Mouse (Mus musculus) midbrain, embryonic 15.5 days (tissue): ENCODE results near the gene Akain1. TPM values are rescaled to one million over a fixed set of nuclear protein-coding genes. Genes with fewer than 3 reads are reported as not detected.

ENCODE experiments used
- ATAC-seq: fragments of 200-750 bp; cut with Nextera tagmentation; replicated peaks from 2 replicates; pipeline ENCODE4 v1.8.0; 2017; ENCODE audit warnings: moderate TSS enrichment
- H3K27ac ChIP-seq: fragments of 300-500 bp; sonication (generic); 2 replicates; pipeline ENCODE4 v1.5.1; 2015; ENCODE audit warnings: mild to moderate bottlenecking, inconsistent platforms
- H3K27me3 ChIP-seq: fragments of 300-500 bp; sonication (generic); replicated peaks from 2 replicates; pipeline ENCODE4 v1.6.1; 2015; ENCODE audit warnings: inconsistent platforms
- H3K36me3 ChIP-seq: fragments of 300-500 bp; sonication (generic); replicated peaks from 2 replicates; pipeline ENCODE4 v1.6.1; 2015; ENCODE audit warnings: inconsistent platforms
- H3K4me1 ChIP-seq: fragments of 300-500 bp; sonication (generic); 2 replicates; pipeline ENCODE4 v1.6.1; 2015; ENCODE audit warnings: inconsistent platforms
- H3K4me2 ChIP-seq: fragments of 300-500 bp; sonication (generic); 2 replicates; pipeline ENCODE4 v1.6.1; 2015; ENCODE audit warnings: inconsistent platforms, mild to moderate bottlenecking, moderate library complexity
- H3K4me3 ChIP-seq: fragments of 300-500 bp; sonication (generic); 2 replicates; pipeline ENCODE4 v1.5.1; 2015; ENCODE audit warnings: mild to moderate bottlenecking, inconsistent platforms
- H3K9ac ChIP-seq: fragments of 300-500 bp; sonication (generic); 2 replicates; pipeline ENCODE4 v1.6.1; 2015; ENCODE audit warnings: mild to moderate bottlenecking, inconsistent platforms
- H3K9me3 ChIP-seq: fragments of 300-500 bp; sonication (generic); 2 replicates; pipeline ENCODE4 v1.6.1; 2016; ENCODE audit warnings: inconsistent platforms
- WGBS: fragments of 180-500 bp; shearing (Covaris S2); methylation state at CpG from one replicate; pipeline ENCODE4 v1.1.7; 2015; ENCODE audit warnings: mixed read lengths; 5-methylcytosine and 5-hydroxymethylcytosine counted together
- polyA plus RNA-seq: library from polyadenylated mRNA; unstranded; fragments of >200 nt; fragmentation: Nextera tagmentation; extraction: Ambion mirVana; gene quantifications from 2 replicates; pipeline ENCODE4 v1.2.1, GENCODE M21; 2015

Gene Akain1
- polyA plus RNA-seq, 1 experiment from 2014 or later: 0.56 TPM

DNA sequence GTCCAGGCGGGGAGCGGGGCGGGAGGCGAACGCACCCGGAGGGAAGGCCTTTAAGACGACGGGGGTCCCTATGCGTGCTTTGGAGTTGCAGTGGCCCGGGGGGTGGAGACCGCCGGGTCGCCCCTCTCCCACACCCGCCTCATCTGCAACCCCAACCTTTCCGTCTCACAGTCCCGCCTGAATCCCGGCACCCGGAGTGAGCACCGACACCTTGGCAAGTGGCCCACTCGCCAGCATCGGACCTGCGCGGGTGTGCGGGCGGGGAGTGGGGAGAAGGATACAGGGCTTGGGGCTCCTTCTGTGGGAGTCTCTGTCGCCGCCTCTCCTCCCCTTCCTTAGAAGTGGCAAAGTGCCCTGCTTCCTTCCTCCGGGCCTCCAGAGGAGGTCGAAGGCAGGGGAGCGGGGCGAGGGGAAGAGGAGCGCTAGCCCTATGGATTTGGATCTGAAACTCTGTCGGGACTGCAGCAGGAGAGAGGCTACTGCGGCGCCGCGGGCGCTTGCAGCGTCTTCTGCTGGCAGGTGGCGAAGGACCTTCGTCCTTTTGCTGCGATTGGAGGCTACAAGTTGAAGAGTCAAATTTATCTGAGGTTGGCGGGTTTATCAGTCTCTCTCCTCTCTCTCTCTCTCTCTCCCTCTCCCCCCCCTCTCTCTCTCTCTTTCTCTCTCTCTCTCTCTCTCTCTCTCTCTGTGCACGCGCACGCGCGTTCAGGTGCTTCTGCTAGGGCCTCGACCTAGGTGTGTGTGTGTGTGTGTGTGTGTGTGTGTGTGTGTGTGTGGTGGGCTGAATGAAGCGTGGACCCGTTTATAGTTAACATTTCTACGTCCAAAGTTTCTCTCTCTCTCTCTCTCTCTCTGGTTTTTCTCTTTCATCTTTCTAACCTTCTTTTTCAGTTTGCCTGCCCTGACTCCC lies 700 bp downstream of the Akain1 start:
- peak; percentile 67 for ATAC-seq
- H3K9ac ChIP-seq: peak overlapping the region; percentile 53
- no peaks in the 10 kb centered on the region for H3K9me3 ChIP-seq
- H3K4me1 ChIP-seq: peaks cover 16% of the 10 kb centered on the region
- peak overlapping the region; percentile 99 for H3K4me2 ChIP-seq
- H3K27me3 ChIP-seq: peaks cover 51% of the 10 kb centered on the region
- no peaks in the 10 kb centered on the region for H3K36me3 ChIP-seq
- peak overlapping the region; percentile 57 for H3K4me3 ChIP-seq
- no peak overlapping the region for H3K27ac ChIP-seq
- 0% methylated on average over 51 of the region's 52 CpGs for WGBS

DNA sequence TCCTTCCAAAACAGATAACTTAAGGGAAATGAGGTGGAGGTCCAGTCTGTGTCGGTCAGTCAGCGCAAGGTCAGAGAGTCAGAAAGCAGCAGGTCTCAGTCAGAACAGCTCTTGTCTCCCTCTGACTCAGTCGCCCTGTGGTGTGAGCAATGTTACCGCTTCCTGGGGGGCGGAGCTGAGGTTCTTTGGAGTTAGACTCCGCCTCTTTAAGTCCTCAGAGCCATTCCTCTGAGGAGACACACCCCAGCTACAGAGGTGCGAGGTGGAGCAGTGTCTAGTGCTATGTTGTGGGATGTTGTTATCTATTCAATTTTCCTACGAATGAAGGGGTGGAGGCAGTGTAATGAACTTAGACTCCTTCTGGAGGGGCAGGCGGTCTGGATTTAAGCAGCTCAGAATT lies 1.9 kb downstream of the Akain1 start:
- 13% methylated on average over 9 of the region's 9 CpGs for WGBS
- ATAC-seq: no peak
- Histone ChIP-seq H3K9me3 (no peaks in the 10 kb centered on the region), H3K27me3 (peaks cover 51% of the 10 kb centered on the region), H3K4me1 (peaks cover 16% of the 10 kb centered on the region), H3K9ac (no peak overlapping the region), H3K36me3 (no peaks in the 10 kb centered on the region), H3K27ac (no peak overlapping the region), H3K4me3 (no peak overlapping the region), H3K4me2 (no peak overlapping the region)

DNA sequence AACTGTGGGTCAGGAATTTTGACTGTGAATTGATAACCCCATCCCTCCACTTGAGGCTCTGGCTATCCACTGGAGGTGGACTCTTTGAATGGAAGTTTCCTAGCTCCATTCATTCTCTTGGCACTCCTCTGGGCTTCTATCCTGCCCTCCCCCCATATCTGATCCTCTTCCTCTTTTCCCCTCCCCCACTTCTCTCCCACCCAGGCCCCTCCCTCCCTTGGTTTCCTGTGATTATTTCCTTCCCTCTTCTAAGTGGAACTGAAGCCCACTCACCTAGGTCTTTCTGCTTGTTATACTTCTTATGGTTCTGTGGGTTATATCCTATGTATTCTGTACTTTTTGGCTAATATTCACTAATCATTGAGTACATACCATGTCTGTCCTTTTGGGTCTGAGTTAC lies 9.6 kb downstream of the Akain1 start:
- Histone ChIP-seq H3K9ac (no peak overlapping the region), H3K4me3 (no peak overlapping the region), H3K27me3 (0 out of 2 replicates have a peak, but pooled peaks cover 2% of the 10 kb centered on the region), H3K4me1 (no peaks in the 10 kb centered on the region), H3K27ac (no peak overlapping the region), H3K4me2 (no peak overlapping the region), H3K36me3 (no peaks in the 10 kb centered on the region), H3K9me3 (no peaks in the 10 kb centered on the region)
- ATAC-seq: no peak

DNA sequence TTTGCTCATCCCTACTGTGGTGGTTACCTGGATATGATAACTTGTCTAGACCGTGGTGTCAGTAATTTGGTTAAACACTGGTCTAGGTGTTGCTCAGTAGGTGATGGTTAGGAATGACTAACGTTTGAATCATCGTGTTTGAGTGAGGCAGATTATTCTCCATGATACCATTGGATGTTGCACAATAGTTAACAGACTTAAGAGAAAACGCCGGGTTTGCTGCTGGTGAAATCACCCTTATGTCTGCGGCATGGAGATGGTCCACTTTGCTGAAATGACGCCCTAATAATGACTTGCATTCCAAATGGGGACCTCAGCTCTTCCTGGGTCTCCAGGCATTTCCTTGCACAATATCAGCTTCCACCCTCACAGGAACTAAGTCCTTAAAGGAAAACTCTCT lies 22.6 kb downstream of the Akain1 start:
- Histone ChIP-seq H3K27ac (no peak overlapping the region), H3K27me3 (no peaks in the 10 kb centered on the region), H3K4me3 (no peak overlapping the region), H3K36me3 (no peaks in the 10 kb centered on the region), H3K4me1 (no peaks in the 10 kb centered on the region), H3K4me2 (no peak overlapping the region), H3K9me3 (no peaks in the 10 kb centered on the region), H3K9ac (no peak overlapping the region)
- WGBS: 92% methylated on average over 7 of the region's 7 CpGs
- ATAC-seq: no peak

DNA sequence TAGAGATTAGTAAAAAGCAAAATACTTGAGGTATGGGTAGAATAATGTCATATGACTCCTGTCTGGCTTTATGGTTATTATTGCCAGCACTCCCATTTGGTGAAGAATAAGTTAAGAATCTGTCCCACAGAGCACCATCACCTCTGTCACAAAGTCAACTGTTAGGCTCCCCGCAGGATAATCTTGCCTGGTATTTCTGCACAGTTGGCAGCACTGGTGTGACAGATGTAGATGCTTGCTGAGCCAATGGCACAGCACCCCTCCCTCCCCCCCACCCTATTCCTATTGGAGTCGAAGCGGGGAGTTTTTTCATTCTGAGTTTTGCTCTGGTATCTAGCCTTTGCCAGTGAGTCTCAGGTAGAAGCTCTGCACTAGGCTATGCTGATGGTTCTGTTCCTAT lies 23.9 kb downstream of the Akain1 start:
- no peak for ATAC-seq
- H3K27ac ChIP-seq: no peak overlapping the region
- no peaks in the 10 kb centered on the region for H3K9me3 ChIP-seq

DNA sequence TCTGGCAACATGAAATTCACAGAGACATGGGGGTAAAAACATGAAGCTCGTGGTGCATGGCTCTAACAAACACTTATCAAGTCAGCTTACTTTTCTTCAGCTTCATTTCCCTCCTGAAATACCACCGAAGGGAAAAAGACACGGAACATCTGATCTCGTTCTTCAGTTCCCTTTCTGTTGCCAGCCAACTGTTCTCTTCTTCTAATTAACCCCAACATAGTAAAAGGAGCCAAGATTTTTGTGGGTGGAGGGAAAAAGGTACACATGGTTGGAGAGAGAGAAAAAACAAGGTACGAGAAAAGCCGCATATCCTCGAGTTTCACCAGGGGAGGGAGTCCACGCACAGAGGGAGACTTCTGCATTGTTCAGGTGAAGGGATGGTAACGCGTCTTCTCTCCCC lies 32.0 kb downstream of the Akain1 start:
- Histone ChIP-seq H3K9me3 (no peaks in the 10 kb centered on the region), H3K4me3 (no peak overlapping the region), H3K27ac (no peak overlapping the region), H3K4me1 (no peaks in the 10 kb centered on the region; the same call in 1 of the 2 replicates), H3K9ac (no peak overlapping the region), H3K36me3 (no peaks in the 10 kb centered on the region), H3K27me3 (no peaks in the 10 kb centered on the region), H3K4me2 (no peak overlapping the region)
- ATAC-seq: no peak
- WGBS: 50% methylated on average over 10 of the region's 10 CpGs

More for the DNA sequence above, 23.9 kb downstream of the Akain1 start:
- WGBS: 57% methylated on average over 3 of the region's 3 CpGs
- no peak overlapping the region for H3K4me3 ChIP-seq
- no peak overlapping the region for H3K9ac ChIP-seq
- H3K4me2 ChIP-seq: no peak overlapping the region
- no peaks in the 10 kb centered on the region for H3K4me1 ChIP-seq
- no peaks in the 10 kb centered on the region for H3K36me3 ChIP-seq
- no peaks in the 10 kb centered on the region for H3K27me3 ChIP-seq

DNA sequence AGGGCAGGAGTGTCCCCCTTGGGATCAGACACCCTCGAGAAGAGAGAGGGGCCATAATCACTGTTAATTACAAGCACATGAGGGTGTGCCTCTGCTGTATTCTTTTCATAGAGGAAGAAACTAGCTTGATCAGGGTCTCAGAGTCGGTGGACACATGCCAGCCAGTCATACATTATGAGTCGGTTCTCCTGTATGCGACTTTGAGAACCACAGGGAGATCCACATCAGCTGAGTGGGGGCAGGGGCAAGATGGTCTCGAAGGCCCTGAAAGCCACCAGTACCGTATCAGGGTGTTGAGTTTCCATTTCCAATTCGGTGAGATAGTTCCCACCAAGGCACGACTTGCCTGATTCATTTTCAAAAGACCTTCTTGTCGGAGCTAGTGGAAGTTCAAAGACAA lies 33.3 kb downstream of the Akain1 start:
- ATAC-seq: no peak
- WGBS: 79% methylated on average over 9 of the region's 9 CpGs
- H3K9ac ChIP-seq: no peak overlapping the region

DNA sequence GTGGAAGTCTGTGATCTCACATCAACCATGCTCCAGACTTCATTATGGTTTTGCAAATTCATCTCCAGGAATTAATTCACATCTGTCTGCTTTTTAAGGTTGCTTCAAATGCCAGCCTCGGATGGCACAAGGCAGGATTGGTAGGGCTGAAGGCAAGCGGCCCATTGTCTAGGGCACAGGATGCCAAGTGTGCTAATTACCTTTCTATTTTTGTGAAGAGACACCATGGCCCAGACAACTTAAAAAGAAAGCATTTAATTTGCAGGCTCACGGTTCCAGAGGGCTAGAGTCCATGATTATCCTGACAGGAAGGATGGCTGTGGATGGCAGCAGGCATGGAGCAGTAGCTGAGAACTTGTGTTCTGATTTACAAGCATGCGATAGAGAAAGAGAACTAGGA lies 35.0 kb downstream of the Akain1 start:
- H3K4me1 ChIP-seq: no peaks in the 10 kb centered on the region; the same call in 1 of the 2 replicates
- H3K9me3 ChIP-seq: no peaks in the 10 kb centered on the region
- H3K27me3 ChIP-seq: no peaks in the 10 kb centered on the region
- no peak overlapping the region for H3K27ac ChIP-seq
- WGBS: 83% methylated on average over 4 of the region's 4 CpGs
- H3K36me3 ChIP-seq: no peaks in the 10 kb centered on the region
- no peak for ATAC-seq
- no peak overlapping the region for H3K4me3 ChIP-seq
- H3K9ac ChIP-seq: no peak overlapping the region
- no peak overlapping the region for H3K4me2 ChIP-seq

More for the DNA sequence above, 33.3 kb downstream of the Akain1 start:
- H3K27ac ChIP-seq: no peak overlapping the region
- H3K4me3 ChIP-seq: no peak overlapping the region
- H3K36me3 ChIP-seq: no peaks in the 10 kb centered on the region
- H3K27me3 ChIP-seq: no peaks in the 10 kb centered on the region
- H3K9me3 ChIP-seq: no peaks in the 10 kb centered on the region
- H3K4me2 ChIP-seq: no peak overlapping the region
- no peaks in the 10 kb centered on the region; the same call in 1 of the 2 replicates for H3K4me1 ChIP-seq

DNA sequence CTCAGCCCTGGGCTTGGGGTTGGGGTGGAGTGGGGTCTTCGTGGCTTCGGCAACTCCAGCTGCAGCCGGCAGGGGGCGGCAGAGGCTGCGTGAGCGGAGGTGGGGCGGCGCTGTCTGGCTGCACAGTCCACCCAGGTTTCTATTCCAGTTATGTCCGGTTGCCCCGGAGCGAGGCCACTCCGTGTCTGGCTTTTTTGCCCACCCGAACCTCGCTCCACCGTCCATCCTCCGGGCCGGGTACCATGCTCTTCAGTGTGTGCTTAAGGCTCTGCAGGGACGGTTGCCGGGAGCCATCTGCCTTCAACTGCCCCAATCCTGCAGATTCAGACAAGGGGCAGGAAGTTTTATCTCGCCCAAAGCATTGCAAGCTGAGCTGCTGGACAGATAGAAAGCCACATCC lies 36.3 kb downstream of the Akain1 start:
- H3K27me3 ChIP-seq: no peaks in the 10 kb centered on the region
- under 1% methylated on average over 20 of the region's 20 CpGs for WGBS
- H3K4me1 ChIP-seq: no peaks in the 10 kb centered on the region; the same call in 1 of the 2 replicates
- no peaks in the 10 kb centered on the region for H3K9me3 ChIP-seq
- H3K36me3 ChIP-seq: no peaks in the 10 kb centered on the region
- peak overlapping the region; percentile 41 for H3K4me3 ChIP-seq
- no peak overlapping the region for H3K27ac ChIP-seq
- peak overlapping the region; percentile 67 for H3K4me2 ChIP-seq
- peak overlapping the region; percentile 35; the same call in 1 of the 2 replicates for H3K9ac ChIP-seq
- peak; percentile 91 for ATAC-seq

DNA sequence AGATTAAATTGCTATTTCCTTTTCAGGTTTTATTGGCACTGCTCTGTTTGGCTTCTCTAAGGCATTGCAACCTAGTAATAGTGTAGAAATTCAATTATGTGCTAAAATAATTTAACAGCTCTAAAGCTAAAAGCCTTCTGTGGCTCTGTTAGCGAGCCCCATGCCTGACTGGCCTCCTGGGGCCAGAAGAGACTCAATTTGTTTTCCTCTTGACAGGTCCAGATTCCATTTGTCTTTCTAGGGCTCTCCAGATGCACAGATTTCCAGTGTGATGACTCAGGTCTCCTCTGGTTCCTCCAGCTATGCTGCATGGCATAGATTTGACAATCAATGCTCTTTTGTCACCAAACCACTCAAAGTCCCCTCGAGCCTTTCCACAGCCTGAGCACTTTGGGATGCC lies 38.4 kb downstream of the Akain1 start:
- Histone ChIP-seq H3K27me3 (no peaks in the 10 kb centered on the region), H3K9me3 (no peaks in the 10 kb centered on the region), H3K4me1 (no peaks in the 10 kb centered on the region; the same call in 1 of the 2 replicates), H3K9ac (no peak overlapping the region), H3K36me3 (no peaks in the 10 kb centered on the region), H3K4me2 (no peak overlapping the region), H3K4me3 (no peak overlapping the region), H3K27ac (no peak overlapping the region)
- no peak for ATAC-seq
- 27% methylated on average over 2 of the region's 2 CpGs for WGBS

DNA sequence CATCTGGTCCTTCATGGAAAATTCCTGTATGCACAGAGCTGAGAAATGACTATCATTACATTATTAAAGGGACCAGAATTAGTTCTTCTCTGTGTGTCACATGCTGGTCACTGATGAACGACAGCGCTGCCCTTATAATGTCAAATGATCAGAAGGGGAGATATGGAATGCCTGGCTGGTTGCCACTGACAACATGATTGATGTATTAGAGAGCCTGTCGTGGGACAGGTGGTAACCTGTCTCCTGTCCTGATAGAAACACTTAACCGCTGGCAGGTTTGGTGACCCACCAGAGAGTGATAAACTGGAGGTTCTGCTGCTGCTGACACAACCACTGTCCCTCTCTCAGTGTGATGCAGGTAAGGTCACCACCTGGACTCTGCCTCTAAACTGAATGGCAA lies 40.1 kb downstream of the Akain1 start:
- Histone ChIP-seq H3K27me3 (no peaks in the 10 kb centered on the region), H3K4me3 (no peak overlapping the region), H3K9me3 (0 out of 2 replicates have a peak, but pooled peaks cover 3% of the 10 kb centered on the region), H3K4me2 (no peak overlapping the region), H3K36me3 (no peaks in the 10 kb centered on the region), H3K9ac (no peak overlapping the region), H3K27ac (no peak overlapping the region), H3K4me1 (no peaks in the 10 kb centered on the region; the same call in 1 of the 2 replicates)
- 88% methylated on average over 4 of the region's 4 CpGs for WGBS
- ATAC-seq: no peak

DNA sequence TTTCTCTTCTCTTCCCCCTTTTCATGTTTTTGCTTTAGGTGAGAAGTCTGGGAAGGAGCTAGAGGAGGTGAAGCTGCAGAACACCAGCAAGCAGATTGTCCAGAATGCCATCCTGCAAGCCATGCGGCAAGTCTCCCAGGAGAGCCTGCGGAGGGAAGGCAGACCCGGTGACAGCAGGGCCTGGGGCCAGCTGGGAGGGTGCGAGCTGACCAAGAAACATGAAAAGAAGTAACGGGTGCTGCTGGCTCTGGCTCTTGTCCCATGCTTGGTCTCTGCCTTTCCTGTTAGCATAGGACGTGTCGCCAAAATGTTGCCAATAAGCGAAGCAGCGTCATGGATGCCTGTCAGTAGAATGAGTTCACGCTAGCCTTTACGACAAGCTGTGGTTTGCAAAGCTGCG lies 48.0 kb downstream of the Akain1 start:
- H3K27me3 ChIP-seq: no peaks in the 10 kb centered on the region
- no peak overlapping the region for H3K4me2 ChIP-seq
- H3K4me1 ChIP-seq: no peaks in the 10 kb centered on the region
- ATAC-seq: no peak
- 89% methylated on average over 12 of the region's 12 CpGs for WGBS
- H3K9me3 ChIP-seq: 0 out of 2 replicates have a peak, but pooled peaks cover 3% of the 10 kb centered on the region
- no peak overlapping the region for H3K9ac ChIP-seq
- H3K4me3 ChIP-seq: no peak overlapping the region
- no peak overlapping the region for H3K27ac ChIP-seq
- H3K36me3 ChIP-seq: no peaks in the 10 kb centered on the region

DNA sequence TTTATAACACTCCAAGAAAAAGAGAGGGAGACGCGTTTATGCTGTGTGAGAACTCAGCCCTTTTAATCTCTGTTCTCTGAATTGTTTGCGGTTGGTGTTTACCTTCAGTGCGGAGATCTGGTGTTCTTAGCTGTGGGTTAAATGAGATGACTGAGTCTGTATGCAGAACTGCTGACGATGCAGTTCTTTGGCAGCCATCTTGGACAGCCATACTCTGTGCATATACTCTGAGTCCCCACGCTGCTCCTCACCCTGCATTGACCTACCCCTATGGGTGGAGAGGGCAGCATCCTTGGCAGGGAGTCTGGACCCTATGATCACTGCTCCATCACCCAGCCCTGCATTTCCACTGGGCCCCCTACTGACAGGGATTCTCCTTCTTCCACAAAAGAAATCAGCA lies 48.8 kb downstream of the Akain1 start:
- no peaks in the 10 kb centered on the region for H3K36me3 ChIP-seq
- no peak overlapping the region for H3K4me3 ChIP-seq
- H3K27me3 ChIP-seq: no peaks in the 10 kb centered on the region
- no peaks in the 10 kb centered on the region for H3K4me1 ChIP-seq
- H3K4me2 ChIP-seq: no peak overlapping the region
- WGBS: 87% methylated on average over 6 of the region's 6 CpGs
- H3K9me3 ChIP-seq: 0 out of 2 replicates have a peak, but pooled peaks cover 3% of the 10 kb centered on the region
- no peak overlapping the region for H3K27ac ChIP-seq
- H3K9ac ChIP-seq: no peak overlapping the region
- ATAC-seq: no peak
